Mouse (Mus musculus) stomach, embryonic 14.5 days (tissue): Measurements from ENCODE around the gene Arap1. TPM values are rescaled to one million over a fixed set of nuclear protein-coding genes. Genes with fewer than 3 reads are reported as not detected.

Source experiments
- ATAC-seq: fragments of 200-750 bp; cut with Nextera tagmentation; 2 replicates; pipeline ENCODE4 v1.8.0; 2017; ENCODE audit warnings: low read depth, moderate TSS enrichment; ENCODE audit not compliant: insufficient number of reproducible peaks, insufficient read depth, low FRiP score
- H3K27ac ChIP-seq: fragments of 300-500 bp; sonication (generic); 2 replicates; pipeline ENCODE4 v1.5.1; 2014; ENCODE audit warnings: mild to moderate bottlenecking, low read length, moderate library complexity, mixed read lengths
- H3K27me3 ChIP-seq: fragments of 300-500 bp; sonication (generic); 2 replicates; pipeline ENCODE4 v1.6.1; 2014; ENCODE audit warnings: low read length, control low read depth, mixed read lengths; ENCODE audit not compliant: control insufficient read depth, insufficient read depth
- H3K36me3 ChIP-seq: fragments of 300-500 bp; sonication (generic); 2 replicates; pipeline ENCODE4 v1.6.1; 2014; ENCODE audit warnings: mild to moderate bottlenecking, control low read depth, low read length, moderate library complexity, mixed read lengths; ENCODE audit not compliant: control insufficient read depth, insufficient read depth
- H3K4me1 ChIP-seq: fragments of 300-500 bp; sonication (generic); 2 replicates; pipeline ENCODE4 v1.6.1; 2014; ENCODE audit warnings: low read length, control low read depth, mixed read lengths; ENCODE audit not compliant: control insufficient read depth, insufficient read depth
- H3K4me2 ChIP-seq: fragments of 300-500 bp; sonication (generic); replicated peaks from 2 replicates; pipeline ENCODE4 v1.6.1; 2014; ENCODE audit warnings: low read depth, low read length, control low read depth
- H3K4me3 ChIP-seq: fragments of 300-500 bp; sonication (generic); 2 replicates; pipeline ENCODE4 v1.5.1; 2014; ENCODE audit warnings: low read depth, low read length, control low read depth
- H3K9ac ChIP-seq: fragments of 300-500 bp; sonication (generic); replicated peaks from 2 replicates; pipeline ENCODE4 v1.6.1; 2014; ENCODE audit warnings: low read depth, mild to moderate bottlenecking, control low read depth, low read length, moderate library complexity, mixed read lengths
- H3K9me3 ChIP-seq: fragments of 300-500 bp; sonication (generic); 2 replicates; pipeline ENCODE4 v1.6.1; 2016; ENCODE audit warnings: low read depth, low read length, control low read depth; ENCODE audit not compliant: control insufficient read depth
- WGBS: fragments of 180-500 bp; shearing (Covaris S2); extraction: QIAGEN DNeasy Blood & Tissue Kit; methylation state at CpG from one replicate; pipeline ENCODE4 v1.1.7; 2014; 5-methylcytosine and 5-hydroxymethylcytosine counted together
- polyA plus RNA-seq: library from polyadenylated mRNA; unstranded; fragments of >200 nt; fragmentation: Nextera tagmentation; extraction: Ambion mirVana; gene quantifications from 2 replicates; pipeline ENCODE4 v1.2.1, GENCODE M21; 2014

The Arap1 gene
- polyA plus RNA-seq, 1 experiment from 2014 or later: 131 TPM

GRCm38 (mm10) chr7:101311061-101311460 is 36.8 kb upstream of the Arap1 start:
- WGBS: 32% methylated on average over 2 of the region's 2 CpGs
- H3K4me2 ChIP-seq: peak overlapping the region; percentile 52
- H3K27me3 ChIP-seq: no peaks in the 10 kb centered on the region
- ATAC-seq: no peak
- no peaks in the 10 kb centered on the region for H3K9me3 ChIP-seq
- H3K36me3 ChIP-seq: no peaks in the 10 kb centered on the region
- H3K4me1 ChIP-seq: no peaks in the 10 kb centered on the region
- no peak overlapping the region for H3K27ac ChIP-seq
- H3K4me3 ChIP-seq: peak overlapping the region; percentile 47; the same call in 1 of the 2 replicates
- no peak overlapping the region for H3K9ac ChIP-seq

- no peak overlapping the region for H3K27ac ChIP-seq
- no peaks in the 10 kb centered on the region for H3K36me3 ChIP-seq
- no peak overlapping the region for H3K9ac ChIP-seq
- 0 out of 2 replicates have a peak, but pooled peaks cover 3% of the 10 kb centered on the region for H3K4me1 ChIP-seq
- 69% methylated on average over 3 of the region's 3 CpGs for WGBS
- no peak for ATAC-seq
- no peaks in the 10 kb centered on the region for H3K9me3 ChIP-seq
- no peak overlapping the region for H3K4me2 ChIP-seq
- H3K27me3 ChIP-seq: no peaks in the 10 kb centered on the region
- H3K4me3 ChIP-seq: no peak overlapping the region
Observed at GRCm38 (mm10) chr7:101313033-101313432, 34.8 kb upstream of the Arap1 start.

DNA sequence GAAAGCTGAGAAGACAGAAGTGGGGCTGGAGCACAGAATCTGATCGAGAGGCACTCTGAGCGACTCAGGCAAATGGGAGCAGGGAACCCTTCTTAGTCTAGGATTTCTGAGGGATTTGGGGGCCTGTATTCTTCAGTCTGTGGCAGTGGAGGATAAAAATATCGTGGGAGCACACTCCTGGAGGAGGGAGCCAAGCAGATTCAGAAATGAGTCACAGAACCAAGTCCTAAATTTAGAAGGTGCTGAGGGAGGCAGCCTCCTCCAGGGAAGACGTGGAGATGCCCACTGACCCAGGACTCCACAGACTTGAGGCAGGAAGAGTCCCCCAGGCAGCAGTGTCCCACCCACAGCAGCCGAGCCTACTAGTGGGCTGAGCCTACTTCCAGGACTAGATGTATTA is 33.5 kb upstream of the Arap1 start:
- H3K4me2 ChIP-seq: no peak overlapping the region
- H3K27ac ChIP-seq: no peak overlapping the region
- H3K4me1 ChIP-seq: 0 out of 2 replicates have a peak, but pooled peaks cover 3% of the 10 kb centered on the region
- 69% methylated on average over 5 of the region's 5 CpGs for WGBS
- H3K36me3 ChIP-seq: no peaks in the 10 kb centered on the region
- no peak overlapping the region for H3K9ac ChIP-seq
- H3K9me3 ChIP-seq: no peaks in the 10 kb centered on the region
- no peak for ATAC-seq
- no peak overlapping the region for H3K4me3 ChIP-seq
- H3K27me3 ChIP-seq: no peaks in the 10 kb centered on the region

DNA sequence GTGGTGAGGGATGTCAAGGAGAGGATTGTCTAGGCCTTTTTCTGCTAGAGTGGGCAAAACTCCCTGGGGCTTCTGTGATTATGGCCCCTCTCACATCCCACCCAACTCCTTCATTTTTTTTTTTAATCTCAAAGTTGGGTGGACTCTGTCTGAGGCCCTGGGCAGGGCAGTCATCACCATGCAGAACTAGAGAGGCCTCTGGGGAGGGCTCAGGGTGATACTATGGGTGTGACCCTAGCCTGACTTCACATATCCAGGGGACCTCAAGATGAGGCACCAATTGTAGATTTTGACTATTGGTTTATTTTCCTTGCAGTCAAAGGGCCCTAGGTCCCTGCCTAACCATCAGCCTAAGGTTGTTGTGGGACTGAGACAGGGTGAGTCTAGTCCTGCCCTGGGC is 32.2 kb upstream of the Arap1 start:
- H3K4me3 ChIP-seq: no peak overlapping the region
- no peak overlapping the region for H3K4me2 ChIP-seq
- H3K9me3 ChIP-seq: no peaks in the 10 kb centered on the region
- H3K4me1 ChIP-seq: peaks cover 7% of the 10 kb centered on the region; the same call in 1 of the 2 replicates
- no peak overlapping the region for H3K27ac ChIP-seq
- H3K27me3 ChIP-seq: no peaks in the 10 kb centered on the region
- H3K36me3 ChIP-seq: no peaks in the 10 kb centered on the region
- ATAC-seq: no peak
- no peak overlapping the region for H3K9ac ChIP-seq

- peak; percentile 73 for ATAC-seq
- no peaks in the 10 kb centered on the region for H3K9me3 ChIP-seq
- peak overlapping the region; percentile 76; the same call in 1 of the 2 replicates for H3K27ac ChIP-seq
- no peak overlapping the region for H3K4me2 ChIP-seq
- WGBS: 47% methylated on average over 6 of the region's 6 CpGs
- H3K27me3 ChIP-seq: no peaks in the 10 kb centered on the region
- H3K4me1 ChIP-seq: peaks cover 7% of the 10 kb centered on the region; the same call in 1 of the 2 replicates
- H3K36me3 ChIP-seq: no peaks in the 10 kb centered on the region
- no peak overlapping the region for H3K4me3 ChIP-seq
- H3K9ac ChIP-seq: no peak overlapping the region
Observed at GRCm38 (mm10) chr7:101316591-101317001, 31.3 kb upstream of the Arap1 start.

- H3K9me3 ChIP-seq: no peaks in the 10 kb centered on the region
- H3K27ac ChIP-seq: peak within 1 kb of the TSS; percentile 76; the same call in 1 of the 2 replicates
- ATAC-seq: no peak
- H3K4me2 ChIP-seq: no peak within 1 kb of the TSS
- no peaks in the 10 kb centered on the region for H3K36me3 ChIP-seq
- no peak within 1 kb of the TSS for H3K4me3 ChIP-seq
- peaks cover 7% of the 10 kb centered on the region; the same call in 1 of the 2 replicates for H3K4me1 ChIP-seq
- H3K9ac ChIP-seq: no peak within 1 kb of the TSS
- WGBS: 61% methylated on average over 3 of the region's 3 CpGs
- no peaks in the 10 kb centered on the region for H3K27me3 ChIP-seq
Observed at GRCm38 (mm10) chr7:101317014-101317413, 30.9 kb upstream of the Arap1 start, which contains the start of gene Stard10. TSS of gene Stard10 (plus strand) at chr7:101317086.

DNA sequence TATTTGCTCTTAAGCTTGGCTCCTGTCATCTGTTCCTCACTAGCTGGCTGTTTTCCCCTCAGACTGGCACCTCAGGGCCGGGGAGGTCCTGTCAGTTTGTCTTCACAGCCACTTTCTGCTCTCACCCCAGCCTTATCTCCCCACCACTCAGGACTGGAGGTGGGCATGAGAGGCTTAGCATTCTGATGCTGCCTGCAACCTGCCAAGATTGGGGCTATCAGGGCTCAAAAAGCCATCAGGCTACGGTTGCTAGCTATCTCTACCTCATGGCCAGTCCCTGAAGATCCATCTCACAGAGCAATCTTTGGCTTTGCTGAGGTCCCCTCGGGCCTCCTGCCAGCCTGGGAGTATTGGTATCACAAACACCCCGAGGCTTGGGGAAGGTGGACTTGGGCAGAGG is 29.0 kb upstream of the Arap1 start:
- Histone ChIP-seq H3K4me2 (no peak overlapping the region), H3K27ac (no peak overlapping the region), H3K9ac (no peak overlapping the region), H3K9me3 (no peaks in the 10 kb centered on the region), H3K27me3 (no peaks in the 10 kb centered on the region), H3K4me3 (no peak overlapping the region), H3K36me3 (no peaks in the 10 kb centered on the region), H3K4me1 (peaks cover 11% of the 10 kb centered on the region; the same call in 1 of the 2 replicates)
- 59% methylated on average over 4 of the region's 4 CpGs for WGBS
- ATAC-seq: no peak

- no peaks in the 10 kb centered on the region for H3K36me3 ChIP-seq
- ATAC-seq: no peak
- peak overlapping the region; percentile 94; the same call in 1 of the 2 replicates for H3K27ac ChIP-seq
- peak overlapping the region; percentile 95; the same call in 1 of the 2 replicates for H3K4me2 ChIP-seq
- 75% methylated on average over 1 of the region's 1 CpGs for WGBS
- H3K4me3 ChIP-seq: no peak overlapping the region
- no peaks in the 10 kb centered on the region for H3K9me3 ChIP-seq
- H3K4me1 ChIP-seq: peaks cover 11% of the 10 kb centered on the region; the same call in 1 of the 2 replicates
- no peaks in the 10 kb centered on the region for H3K27me3 ChIP-seq
- no peak overlapping the region for H3K9ac ChIP-seq
Observed at GRCm38 (mm10) chr7:101319796-101320195, 28.1 kb upstream of the Arap1 start.
